Mouse (Mus musculus) adrenal gland, adult (tissue): ENCODE measurements around the gene Ptprs.
A peak's percentile ranks its signal among the peaks of the same experiment; 100 is the strongest.

Experiments
- DNase-seq, 2 experiments: peaks; one replicate each; pipeline ENCODE4 v3.0.0; 2022 to 2023; ENCODE audit warnings: low spot score in 1 of 2; ENCODE audit not compliant: inconsistent age in 2 of 2

Gene Ptprs

GRCm38 (mm10) chr17:56468870-56469269 is 7.4 kb downstream of the Ptprs start:
- peak; percentile 44 to 57 for DNase-seq

- DNase-seq = no peak
Observed at GRCm38 (mm10) chr17:56468380-56468779, 7.9 kb downstream of the Ptprs start.

DNA sequence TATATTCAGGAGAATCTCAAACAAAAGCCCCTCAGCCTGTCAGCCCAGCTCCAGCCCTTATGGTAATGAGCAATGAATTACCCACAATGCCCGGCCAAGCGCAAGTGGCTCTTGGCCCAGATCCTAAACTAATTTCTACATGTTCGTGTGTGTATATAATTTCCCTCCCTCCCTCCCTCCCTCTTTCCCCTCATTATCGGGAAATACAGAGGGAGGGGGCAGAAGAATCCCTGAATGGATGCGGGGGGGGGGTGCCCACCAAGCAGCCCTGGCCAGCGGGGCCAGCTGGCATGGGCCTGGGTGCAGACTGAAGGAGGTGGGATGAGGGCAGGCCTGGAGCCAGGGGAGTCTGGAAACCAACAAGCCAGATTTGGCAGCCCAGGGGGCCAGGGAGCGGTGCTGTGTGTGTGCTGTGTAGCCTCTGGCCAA is 8.8 kb downstream of the Ptprs start:
- peak in 1 of 2 experiments; percentile 32 for DNase-seq

DNA sequence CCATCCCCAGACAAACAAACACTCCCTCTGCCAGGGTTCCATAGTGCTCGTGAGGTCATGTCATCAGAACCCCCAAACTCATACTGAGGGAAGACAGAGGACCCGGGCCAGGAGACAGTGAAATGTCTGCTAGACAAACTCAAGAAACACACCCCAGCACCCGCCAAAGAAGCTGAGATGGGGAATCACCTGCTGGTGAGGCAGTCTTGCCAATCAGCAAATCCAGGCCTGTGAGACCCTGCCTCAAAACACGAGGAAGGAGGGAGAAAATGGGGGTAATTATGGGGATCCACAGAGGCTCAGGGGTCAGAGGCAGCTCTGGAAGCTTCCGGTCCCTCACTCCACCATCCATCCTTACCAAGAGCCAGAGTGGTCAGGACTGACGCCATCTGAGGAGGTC is 9.5 kb downstream of the Ptprs start:
- DNase-seq = no peak

DNA sequence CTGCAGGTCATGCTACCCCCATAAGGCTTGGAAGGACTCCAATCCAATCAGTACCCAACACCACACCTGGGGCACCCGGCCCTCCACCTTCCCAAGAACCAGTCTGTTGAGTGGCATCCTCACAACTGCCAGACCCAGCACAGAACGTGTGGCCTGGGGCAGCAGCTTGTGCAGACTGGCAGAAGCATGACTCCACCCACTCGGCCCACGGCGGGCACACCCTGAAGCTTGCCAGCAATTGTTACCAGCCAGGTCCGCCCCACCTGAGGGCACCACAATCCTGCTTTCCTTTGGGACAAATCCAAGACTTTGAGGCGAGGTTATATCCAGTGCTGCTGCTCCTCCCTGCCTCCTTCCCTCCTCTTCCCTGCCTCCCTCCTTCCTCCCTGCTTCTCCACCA is 11.5 kb downstream of the Ptprs start:
- DNase-seq = peak in 1 of 2 experiments; percentile 33

- DNase-seq = no peak
Observed at GRCm38 (mm10) chr17:56464345-56464744, 11.9 kb downstream of the Ptprs start.

GRCm38 (mm10) chr17:56463500-56463899 is 12.8 kb downstream of the Ptprs start:
- no peak for DNase-seq

DNA sequence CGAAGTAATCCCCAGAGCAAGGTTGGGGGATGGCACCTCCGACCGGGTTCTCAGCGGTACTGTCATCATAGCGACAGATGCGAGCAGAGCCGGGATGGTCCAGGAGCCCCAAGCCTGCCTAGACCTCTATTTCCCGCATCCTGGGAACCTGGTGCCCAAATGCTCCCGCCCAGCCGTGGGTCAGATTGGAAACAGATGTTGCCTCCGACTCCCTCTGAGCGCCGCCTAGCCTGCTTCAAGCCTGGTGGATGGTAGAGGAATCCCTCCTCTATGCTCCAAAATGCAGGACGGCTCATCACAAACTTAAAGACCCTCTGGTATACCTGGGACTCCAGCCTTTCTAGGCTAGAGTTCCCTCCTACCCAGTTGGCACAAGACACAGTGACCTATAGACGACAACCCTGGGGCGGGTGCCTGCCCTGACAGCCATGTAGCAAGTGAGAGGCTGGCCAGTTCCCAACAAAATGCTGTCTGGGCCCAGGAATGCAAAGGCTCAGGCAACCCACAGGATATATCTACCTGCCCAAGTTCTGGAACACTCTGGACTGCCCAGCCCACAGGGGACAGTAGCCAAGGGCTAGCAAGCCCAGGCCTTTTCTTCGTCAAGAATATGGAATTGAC is 13.3 kb downstream of the Ptprs start:
- no peak for DNase-seq

DNA sequence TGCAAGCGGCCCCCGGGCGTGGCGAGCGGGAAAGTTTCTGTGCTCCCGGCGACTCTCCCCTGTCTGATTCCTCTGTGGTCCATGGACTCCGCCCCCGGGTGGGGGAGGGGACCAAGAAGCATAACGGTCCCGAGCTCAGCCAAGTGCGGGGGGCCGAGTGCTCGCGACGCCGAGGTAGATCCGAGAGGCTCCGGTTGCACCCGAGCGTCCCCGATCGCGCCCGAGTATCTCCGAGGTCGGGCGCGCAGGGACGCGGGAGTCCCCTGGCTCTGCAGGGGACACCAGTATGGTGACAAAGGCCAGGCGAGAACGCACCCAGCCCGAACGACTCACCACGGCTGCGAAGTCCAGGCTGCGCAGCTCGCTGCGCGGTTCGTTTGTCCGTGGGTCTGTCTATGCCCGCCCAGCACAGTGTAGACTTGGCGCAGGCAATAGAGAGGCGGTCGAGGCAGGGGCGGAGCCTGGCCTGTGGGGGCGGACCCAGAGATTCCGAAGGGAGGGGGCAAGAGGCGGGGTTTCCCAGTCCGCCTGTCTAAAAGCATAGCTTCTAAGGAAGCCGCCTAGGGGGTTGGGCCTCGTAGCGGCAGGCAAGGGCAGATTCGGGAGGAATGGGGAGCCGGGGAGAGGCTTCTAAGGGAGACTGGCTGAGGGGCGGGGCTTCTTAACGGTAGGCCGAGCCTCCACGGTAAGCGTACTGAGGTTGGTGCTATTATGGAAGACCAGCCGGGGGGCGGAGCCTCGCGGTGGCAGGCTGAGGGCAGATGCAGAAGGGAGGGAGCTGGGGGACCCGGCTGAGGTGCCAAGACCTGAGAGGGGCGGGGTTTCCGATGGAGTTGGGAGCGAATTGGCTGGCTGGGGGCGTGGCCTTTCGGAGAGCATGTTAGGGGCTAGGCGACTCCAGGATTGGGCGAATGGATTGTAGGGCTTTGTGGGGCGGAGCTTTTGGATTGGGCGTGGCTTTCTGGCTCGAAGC is 14.2 kb downstream of the Ptprs start:
- peak; percentile 100 for DNase-seq

DNA sequence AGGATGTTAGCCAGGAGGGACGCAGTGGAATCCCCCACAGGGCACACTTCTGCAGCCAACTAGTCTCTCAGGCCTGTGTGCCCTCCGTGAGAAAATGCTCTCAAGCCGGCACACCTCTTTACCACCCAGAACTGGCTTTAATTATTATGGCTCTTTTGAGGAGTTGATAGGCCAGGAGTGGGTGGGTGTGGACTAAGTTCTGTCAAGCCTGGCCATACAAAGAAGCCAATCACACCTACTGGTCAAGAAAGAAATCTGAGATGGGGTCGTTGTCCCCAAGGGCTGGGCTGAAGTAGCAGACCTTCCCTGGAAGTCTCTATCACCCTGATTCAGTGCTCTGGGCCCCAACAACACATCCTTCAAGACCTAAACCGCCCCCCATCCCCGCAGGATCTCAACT is 15.4 kb downstream of the Ptprs start:
- DNase-seq = no peak

- DNase-seq = no peak
Observed at GRCm38 (mm10) chr17:56457442-56457841, 18.8 kb downstream of the Ptprs start.

DNA sequence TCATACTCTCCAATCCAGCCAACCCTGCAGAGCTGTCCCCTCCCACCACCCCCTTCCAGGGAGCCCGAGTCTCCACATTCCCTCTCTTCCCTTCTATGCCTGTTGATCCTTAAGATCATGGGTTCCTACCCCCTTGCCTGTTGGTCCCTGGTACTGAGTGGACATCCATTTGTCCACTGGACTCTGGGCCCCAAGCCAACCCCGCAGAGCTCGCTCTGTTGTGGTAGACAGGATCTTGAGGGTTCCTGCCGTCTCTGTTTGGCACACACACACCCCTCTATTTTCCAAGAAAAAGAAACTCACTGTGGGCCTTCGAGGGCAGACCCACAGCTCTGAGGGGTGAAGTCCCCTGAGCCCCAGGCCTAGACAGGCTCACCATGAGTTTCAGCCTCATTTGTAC is 19.9 kb downstream of the Ptprs start:
- DNase-seq = no peak

DNA sequence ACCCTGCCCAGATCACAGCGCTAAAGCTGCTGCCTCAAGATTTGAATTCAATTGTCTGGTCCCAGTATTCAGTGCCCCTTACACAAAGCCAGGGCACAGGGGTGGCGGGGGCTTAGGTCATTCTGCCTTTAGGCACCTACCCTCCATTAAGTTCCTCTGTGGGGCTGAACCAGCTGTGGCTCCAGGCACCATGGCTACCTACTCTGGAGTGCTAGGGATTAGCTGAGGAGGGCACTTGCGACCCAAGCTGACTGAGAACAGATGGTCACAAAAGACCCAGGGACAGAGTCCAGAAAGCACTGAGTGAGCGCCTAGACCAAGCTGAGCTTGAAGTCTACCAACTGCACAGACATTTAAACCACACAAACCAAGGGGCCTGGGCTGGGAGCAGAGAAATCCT is 22.6 kb downstream of the Ptprs start:
- DNase-seq = no peak

DNA sequence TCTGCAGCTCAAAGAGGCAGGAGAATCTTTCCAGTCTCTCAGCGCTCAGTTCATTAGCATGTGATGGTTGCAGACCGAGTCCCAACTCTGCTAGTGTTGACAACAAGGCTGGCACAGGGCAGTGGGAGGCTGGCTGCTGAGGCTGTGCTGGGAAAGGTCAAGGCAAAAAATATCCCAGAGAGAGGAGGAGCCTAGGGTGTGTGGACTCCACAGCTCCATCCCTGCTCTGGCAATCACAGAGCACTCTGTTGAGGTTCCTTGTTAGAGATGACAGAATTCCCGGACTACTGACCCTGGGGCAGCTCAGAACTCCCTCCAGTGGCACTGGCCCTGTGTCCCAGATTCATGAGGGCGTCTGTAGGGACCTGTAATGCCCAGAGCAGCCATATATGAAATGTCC is 23.0 kb downstream of the Ptprs start:
- DNase-seq = peak; percentile 84 to 89

DNA sequence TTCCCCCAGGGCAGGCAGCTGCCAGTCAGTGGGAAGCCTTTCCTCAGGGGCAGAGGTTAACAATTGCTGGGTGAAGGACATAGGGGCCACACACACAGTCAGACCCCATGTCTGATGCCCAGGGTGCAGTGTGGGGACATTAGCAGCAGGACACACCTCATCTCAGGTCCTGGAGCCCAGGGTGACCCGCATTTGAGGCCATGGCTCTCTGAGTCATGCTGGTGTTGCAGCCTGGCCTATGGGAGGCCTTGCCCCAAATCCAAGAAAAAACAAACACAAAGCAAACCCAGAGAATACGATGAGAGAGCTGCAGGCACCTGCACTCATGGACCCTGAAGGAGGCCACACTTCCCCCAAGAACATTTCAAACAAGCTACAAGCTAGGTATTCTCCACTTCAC is 28.6 kb downstream of the Ptprs start:
- DNase-seq = peak; percentile 65 to 89

- no peak for DNase-seq
Observed at GRCm38 (mm10) chr17:56445397-56445796, 30.9 kb downstream of the Ptprs start.

DNA sequence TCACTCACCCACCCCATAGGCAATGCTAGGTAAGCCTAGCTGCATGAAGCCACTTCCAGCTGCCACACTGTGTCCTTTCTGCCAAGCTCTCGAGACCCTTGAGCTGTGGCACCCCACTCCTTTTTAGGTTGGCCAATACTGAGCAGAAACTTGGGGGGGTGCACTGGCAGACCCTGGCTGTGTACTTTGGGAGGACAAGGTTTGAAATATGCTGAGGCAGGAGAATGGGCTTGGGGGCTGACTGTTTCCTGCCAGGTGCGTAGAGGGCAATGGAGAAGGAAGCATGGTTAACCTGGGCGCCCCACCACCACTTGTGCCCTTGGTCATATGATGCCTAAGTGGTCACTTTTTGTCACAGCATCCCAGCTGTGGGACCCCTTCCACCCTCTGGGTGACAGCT is 31.5 kb downstream of the Ptprs start:
- no peak for DNase-seq

- DNase-seq = peak; percentile 68 to 79
Observed at GRCm38 (mm10) chr17:56443341-56443795, 32.9 kb downstream of the Ptprs start.

DNA sequence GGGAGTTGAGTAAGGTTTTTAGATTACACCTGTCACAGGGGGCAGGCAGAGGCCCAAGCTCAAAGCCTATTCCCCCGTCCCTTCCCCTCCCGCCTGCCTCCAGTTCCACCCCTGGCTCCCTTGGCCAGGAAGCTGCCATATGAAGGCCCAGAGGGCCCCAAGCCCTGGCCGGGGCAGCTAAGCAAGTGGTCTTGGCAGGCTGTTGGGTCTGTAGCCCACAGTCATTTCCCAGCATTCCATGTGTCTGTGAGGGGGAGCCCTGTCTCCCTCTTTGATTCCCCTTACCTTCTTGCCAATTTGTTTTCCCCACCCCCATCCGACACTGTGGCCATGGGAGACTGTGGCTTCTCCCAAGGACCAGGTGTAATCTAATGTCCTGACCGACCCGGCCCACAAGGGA is 34.0 kb downstream of the Ptprs start:
- no peak for DNase-seq

GRCm38 (mm10) chr17:56439731-56440460 is 36.4 kb downstream of the Ptprs start:
- no peak for DNase-seq

GRCm38 (mm10) chr17:56431582-56431981 is 44.7 kb downstream of the Ptprs start:
- DNase-seq = no peak
